Mouse (Mus musculus) CH12.LX (cell line): ENCODE measurements around the gene Ube2h. TPM values are rescaled to one million over a fixed set of nuclear protein-coding genes. Genes with fewer than 3 reads are reported as not detected.

ENCODE experiments used
- DNase-seq: peaks from one replicate; pipeline ENCODE4 v3.0.0-alpha.2; 2013; ENCODE audit errors: extremely low read depth
- H3K27ac ChIP-seq: 2 replicates; pipeline ENCODE4 v1.5.1; 2012; ENCODE audit warnings: low read depth, mild to moderate bottlenecking, control low read depth, moderate library complexity; ENCODE audit not compliant: insufficient read depth
- H3K27me3 ChIP-seq: replicated peaks from 2 replicates; pipeline ENCODE3; 2012; ENCODE audit warnings: inconsistent platforms
- H3K36me3 ChIP-seq, 2 experiments: replicated peaks in 1 of 2; 2 replicates each; pipeline versions ENCODE3 to v1.6.1; 2012; ENCODE audit warnings: inconsistent platforms in 1 of 2, low read length in 1 of 2, mild to moderate bottlenecking in 1 of 2, mixed read lengths in 1 of 2, moderate library complexity in 1 of 2; ENCODE audit not compliant: control insufficient read depth in 1 of 2, insufficient read depth in 1 of 2
- H3K4me1 ChIP-seq, 2 experiments: 2 replicates each; pipeline ENCODE4 v1.6.1; 2012; ENCODE audit warnings: inconsistent platforms in 1 of 2, moderate library complexity in 1 of 2; ENCODE audit not compliant: insufficient read depth in 2 of 2, control insufficient read depth in 1 of 2
- H3K4me2 ChIP-seq: 2 replicates; pipeline ENCODE4 v1.6.1; 2012; ENCODE audit warnings: low read depth, mild to moderate bottlenecking, control low read depth; ENCODE audit not compliant: poor library complexity, insufficient read depth, severe bottlenecking
- H3K4me3 ChIP-seq, 3 experiments: fragments of 150-350 bp in 1 of 3; sonication (generic) in 1 of 3; replicated peaks in 1 of 3; 2 replicates each; pipeline versions ENCODE3 to v1.5.1; 2011 to 2012; ENCODE audit warnings: low read depth in 2 of 3, low read length in 2 of 3, mild to moderate bottlenecking in 2 of 3, moderate library complexity in 2 of 3, control low read depth in 1 of 3, improper control_type of control experiment in 1 of 3, inconsistent platforms in 1 of 3, mixed read lengths in 1 of 3; ENCODE audit not compliant: poor library complexity in 1 of 3
- H3K79me2 ChIP-seq: replicated peaks from 2 replicates; pipeline ENCODE4 v1.6.1; 2012; ENCODE audit warnings: mild to moderate bottlenecking, moderate library complexity; ENCODE audit not compliant: control insufficient read depth, poor library complexity, insufficient read depth, severe bottlenecking; ENCODE audit errors: extremely low read depth
- H3K9ac ChIP-seq: 2 replicates; pipeline ENCODE4 v1.6.1; 2012; ENCODE audit warnings: low read depth, mild to moderate bottlenecking, control low read depth, moderate library complexity; ENCODE audit not compliant: insufficient read depth
- H3K9me3 ChIP-seq: replicated peaks from 2 replicates; pipeline ENCODE3; 2012; ENCODE audit warnings: low read length, inconsistent platforms, mixed read lengths
- BHLHE40 ChIP-seq: IDR thresholded peaks from 2 replicates; pipeline ENCODE4 v1.6.1; 2011; ENCODE audit warnings: mild to moderate bottlenecking, low read depth, low read length, improper control_type of control experiment
- CTCF ChIP-seq, 2 experiments: IDR thresholded peaks in 1 of 2; conservative IDR thresholded peaks in 1 of 2; 2 replicates each; pipeline ENCODE4 v1.5.1; 2011 to 2012; ENCODE audit warnings: low read depth in 2 of 2, low read length in 2 of 2, improper control_type of control experiment in 1 of 2, inconsistent platforms in 1 of 2, mild to moderate bottlenecking in 1 of 2, moderate library complexity in 1 of 2
- E2F4 ChIP-seq: IDR thresholded peaks from 2 replicates; pipeline ENCODE4 v1.6.1; 2011; ENCODE audit warnings: low read depth, low read length, improper control_type of control experiment; ENCODE audit not compliant: insufficient replicate concordance
- ETS1 ChIP-seq: conservative IDR thresholded peaks from 2 replicates; pipeline ENCODE4 v1.6.1; 2012; ENCODE audit warnings: low read depth, mild to moderate bottlenecking, inconsistent platforms, low read length, improper control_type of control experiment, moderate library complexity
- GABPA ChIP-seq: IDR thresholded peaks from 2 replicates; pipeline ENCODE4 v1.6.1; 2012; ENCODE audit warnings: low read depth, low read length, improper control_type of control experiment, inconsistent platforms; ENCODE audit not compliant: insufficient replicate concordance
- IRF4 ChIP-seq: IDR thresholded peaks from 2 replicates; pipeline ENCODE4 v1.6.1; 2014; ENCODE audit warnings: low read depth, mild to moderate bottlenecking, inconsistent platforms, low read length, improper control_type of control experiment
- JUN ChIP-seq: IDR thresholded peaks from 2 replicates; pipeline ENCODE4 v1.6.1; 2011; ENCODE audit warnings: low read depth, mild to moderate bottlenecking, low read length, improper control_type of control experiment, moderate library complexity; ENCODE audit not compliant: insufficient read depth
- JUND ChIP-seq: conservative IDR thresholded peaks from 2 replicates; pipeline ENCODE4 v1.6.1; 2011; ENCODE audit warnings: low read depth, low read length, improper control_type of control experiment
- MEF2A ChIP-seq: IDR thresholded peaks from 2 replicates; pipeline ENCODE4 v1.6.1; 2014; ENCODE audit warnings: low read depth, mild to moderate bottlenecking, inconsistent platforms, low read length, improper control_type of control experiment, borderline replicate concordance
- MXI1 ChIP-seq: IDR thresholded peaks from 2 replicates; pipeline ENCODE4 v1.6.1; 2011; ENCODE audit warnings: mild to moderate bottlenecking, low read depth, low read length, improper control_type of control experiment
- NELFE ChIP-seq: IDR thresholded peaks from 2 replicates; pipeline ENCODE4 v1.6.1; 2011; ENCODE audit warnings: low read depth, low read length, improper control_type of control experiment
- NRF1 ChIP-seq: IDR thresholded peaks from 2 replicates; pipeline ENCODE4 v1.6.1; 2014; ENCODE audit warnings: low read depth, mild to moderate bottlenecking, inconsistent platforms, low read length, improper control_type of control experiment, moderate library complexity
- POLR2A ChIP-seq: IDR thresholded peaks from 2 replicates; pipeline ENCODE4 v1.6.1; 2011; ENCODE audit warnings: low read depth, mild to moderate bottlenecking, improper control_type of control experiment, low read length
- POLR2AphosphoS2 ChIP-seq: IDR thresholded peaks from 2 replicates; pipeline ENCODE4 v1.6.1; 2011; ENCODE audit warnings: low read depth, low read length, improper control_type of control experiment
- SIN3A ChIP-seq: IDR thresholded peaks from 2 replicates; pipeline ENCODE4 v1.6.1; 2012; ENCODE audit warnings: low read length, improper control_type of control experiment, inconsistent platforms
- SMC3 ChIP-seq: IDR thresholded peaks from 2 replicates; pipeline ENCODE4 v1.6.1; 2011; ENCODE audit warnings: low read depth, low read length, improper control_type of control experiment
- TCF12 ChIP-seq: IDR thresholded peaks from 2 replicates; pipeline ENCODE4 v1.6.1; 2014; ENCODE audit warnings: low read depth, mild to moderate bottlenecking, inconsistent platforms, low read length, improper control_type of control experiment
- UBTF ChIP-seq: IDR thresholded peaks from 2 replicates; pipeline ENCODE4 v1.6.1; 2012; ENCODE audit warnings: low read depth, mild to moderate bottlenecking, inconsistent platforms, low read length, improper control_type of control experiment, moderate library complexity
- USF1 ChIP-seq: IDR thresholded peaks from 2 replicates; pipeline ENCODE4 v1.6.1; 2014; ENCODE audit warnings: low read depth, mild to moderate bottlenecking, inconsistent platforms, low read length, improper control_type of control experiment
- USF2 ChIP-seq: conservative IDR thresholded peaks from 2 replicates; pipeline ENCODE4 v1.6.1; 2011; ENCODE audit warnings: low read depth, low read length, improper control_type of control experiment
- ZKSCAN1 ChIP-seq: IDR thresholded peaks from 2 replicates; pipeline ENCODE4 v1.6.1; 2012; ENCODE audit warnings: low read depth, inconsistent platforms, low read length, improper control_type of control experiment, borderline replicate concordance
- dilution Hi-C: fragments of 300-500 bp; cut with MboI; formaldehyde crosslinking; loops from 2 replicates; pipeline ENCODE4 v1.14.3; 2020; ENCODE audit warnings: low sequenced_read_pairs; ENCODE audit not compliant: extremely low pct_unique_long_range_greater_than_20kb, extremely low pct_ligation_motif_present
- in situ Hi-C: fragments of 300-500 bp; cut with MboI; formaldehyde crosslinking; loops from 3 replicates; pipeline ENCODE4 v1.14.3; 2019; ENCODE audit warnings: low sequenced_read_pairs, low pct_ligation_motif_present, low pct_unique_long_range_greater_than_20kb, mixed read lengths
- polyA plus RNA-seq: library from polyadenylated mRNA; unstranded; fragments of >175 nt; gene quantifications from 2 replicates; pipeline ENCODE4 v1.2.1, GENCODE M21; 2012; ENCODE audit warnings: low read depth; ENCODE audit not compliant: insufficient read length
- total RNA-seq, 2 experiments: library from RNA; depleted of rRNA; stranded (reverse); fragments of 300-350 nt in 1 of 2; fragments of >200 nt in 1 of 2; gene quantifications; 2 replicates each; pipeline ENCODE4 v1.2.3; 2012 to 2014

The Ube2h gene
- total and polyA plus RNA-seq, 3 experiments = 6.1 to 13.4 (median 13.4) TPM

DNA sequence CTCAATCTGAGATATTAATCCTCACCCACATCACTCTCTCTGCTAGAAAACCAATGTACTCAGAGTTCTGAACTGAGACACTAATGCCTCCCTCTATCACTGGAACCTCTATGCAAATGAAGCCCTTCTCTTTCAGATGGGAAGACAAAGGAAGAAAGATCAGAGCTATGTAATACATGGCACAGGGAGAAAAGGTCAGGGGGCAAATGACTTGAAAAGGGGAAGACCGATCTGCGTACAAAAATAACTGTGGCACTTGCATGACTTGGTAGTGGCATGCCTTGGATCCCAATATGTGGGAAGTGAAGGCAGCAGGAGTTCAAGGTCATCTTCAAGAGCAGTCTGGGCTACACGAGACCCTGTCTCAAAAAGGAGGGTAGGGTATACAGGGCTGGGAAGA is 31.4 kb downstream of the Ube2h start:
- no peak overlapping the region for H3K4me3 ChIP-seq
- dilution Hi-C loops = no loop called here
- in situ Hi-C loops = no loop called here
- H3K9me3 ChIP-seq = no peaks in the 10 kb centered on the region
- H3K36me3 ChIP-seq = peaks cover 18 to 80% of the 10 kb centered on the region in 2 experiments
- TF ChIP-seq MXI1 (no peak), BHLHE40 (no peak), POLR2AphosphoS2 (no peak), POLR2A (no peak), JUND (no peak), ZKSCAN1 (no peak), E2F4 (no peak), NELFE (no peak), SIN3A (no peak), ETS1 (no peak), JUN (no peak), USF1 (no peak), CTCF (conservative IDR thresholded peaks at IDR 0.05 in 1 of 2, IDR thresholded peaks at IDR 0.05 in 1 of 2; ENCODE audit: low read depth in 2 of 2, low read length in 2 of 2) (no peak)
- peaks cover 0 to 41% of the 10 kb centered on the region in 2 experiments; a peak in 2 of 4 replicates for H3K4me1 ChIP-seq
- no peak for DNase-seq
- no peak overlapping the region for H3K9ac ChIP-seq
- H3K4me2 ChIP-seq = no peak overlapping the region
- no peaks in the 10 kb centered on the region for H3K79me2 ChIP-seq
- no peaks in the 10 kb centered on the region for H3K27me3 ChIP-seq
- no peak overlapping the region for H3K27ac ChIP-seq

DNA sequence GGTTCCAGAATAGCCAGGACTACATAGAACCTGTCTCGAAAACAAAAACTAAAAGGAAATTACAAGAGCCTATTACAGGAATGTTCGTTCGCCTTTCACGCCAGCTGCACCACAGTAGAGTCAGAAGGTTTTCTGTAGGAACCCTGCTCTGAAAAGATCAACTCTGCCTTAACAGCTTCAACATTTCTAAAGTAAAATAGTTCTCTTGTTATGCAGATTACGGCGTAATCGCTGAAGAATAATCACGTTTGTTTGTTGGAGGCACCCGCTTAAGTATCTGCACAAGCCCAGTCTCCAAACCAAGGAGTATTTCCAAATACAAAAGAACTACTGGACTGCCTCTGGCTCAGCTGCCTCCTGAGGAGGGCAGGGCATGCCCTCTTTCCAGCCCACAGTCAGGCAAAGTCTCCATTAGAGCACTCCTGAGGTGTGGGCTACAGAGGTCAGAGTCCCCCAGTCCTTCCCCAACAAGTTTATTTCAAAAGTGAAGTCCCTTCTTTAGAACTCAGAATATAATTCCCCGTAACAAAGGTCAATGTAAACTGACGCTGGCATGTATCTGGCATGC is 31.9 kb downstream of the Ube2h start:
- dilution Hi-C loops (no loop called here), in situ Hi-C loops (no loop called here)
- Histone ChIP-seq H3K9me3 (no peaks in the 10 kb centered on the region), H3K4me2 (no peak overlapping the region), H3K27ac (no peak overlapping the region), H3K27me3 (no peaks in the 10 kb centered on the region), H3K36me3 (peaks cover 22 to 80% of the 10 kb centered on the region in 2 experiments), H3K4me1 (peaks cover 0 to 40% of the 10 kb centered on the region in 2 experiments; a peak in 2 of 4 replicates), H3K79me2 (no peaks in the 10 kb centered on the region), H3K4me3 (no peak overlapping the region), H3K9ac (no peak overlapping the region)
- DNase-seq = no peak
- TF ChIP-seq MXI1 (no peak), BHLHE40 (no peak), GABPA (no peak), SMC3 (no peak), UBTF (no peak), USF2 (no peak), JUND (no peak), IRF4 (no peak), TCF12 (no peak), NRF1 (no peak), MEF2A (no peak), POLR2A (no peak), NELFE (no peak)
